Mouse (Mus musculus): Measurements from ENCODE around the gene Dlg5.

Gene Dlg5

GRCm38 (mm10) chr14:24189598-24189997, 56.1 kb downstream of the Dlg5 start:
- DNase-seq (ENCODE audit: low read depth) = no peak

GRCm38 (mm10) chr14:24185514-24185913, 60.2 kb downstream of the Dlg5 start:
- no peak for DNase-seq (ENCODE audit: low read depth)

GRCm38 (mm10) chr14:24182955-24183354, 62.8 kb downstream of the Dlg5 start:
- no peak for DNase-seq (ENCODE audit: low read depth)

GRCm38 (mm10) chr14:24181811-24182506, 63.8 kb downstream of the Dlg5 start:
- DNase-seq (ENCODE audit: low read depth) = peak; percentile 62

- DNase-seq (ENCODE audit: low read depth) = no peak
Observed at GRCm38 (mm10) chr14:24179466-24179991, 66.2 kb downstream of the Dlg5 start.

- DNase-seq (ENCODE audit: low read depth) = no peak
Observed at GRCm38 (mm10) chr14:24176609-24177008, 69.1 kb downstream of the Dlg5 start.

GRCm38 (mm10) chr14:24173326-24173725, 72.4 kb downstream of the Dlg5 start:
- DNase-seq (ENCODE audit: low read depth) = no peak

- DNase-seq (ENCODE audit: low read depth) = no peak
Observed at GRCm38 (mm10) chr14:24171639-24172311, 73.9 kb downstream of the Dlg5 start.

GRCm38 (mm10) chr14:24166046-24166445, 79.7 kb downstream of the Dlg5 start:
- no peak for DNase-seq (ENCODE audit: low read depth)

GRCm38 (mm10) chr14:24164721-24165367, 80.9 kb downstream of the Dlg5 start:
- no peak for DNase-seq (ENCODE audit: low read depth)

- no peak for DNase-seq (ENCODE audit: low read depth)
Observed at GRCm38 (mm10) chr14:24162856-24163255, 82.9 kb downstream of the Dlg5 start.

- DNase-seq (ENCODE audit: low read depth) = no peak
Observed at GRCm38 (mm10) chr14:24148892-24149291, 96.8 kb downstream of the Dlg5 start.

GRCm38 (mm10) chr14:24144821-24145220, 100.9 kb downstream of the Dlg5 start:
- DNase-seq (ENCODE audit: low read depth) = no peak

- DNase-seq (ENCODE audit: low read depth) = no peak
Observed at GRCm38 (mm10) chr14:24144421-24144820, 101.3 kb downstream of the Dlg5 start.

GRCm38 (mm10) chr14:24142926-24143430, 102.7 kb downstream of the Dlg5 start:
- DNase-seq (ENCODE audit: low read depth) = no peak

- no peak for DNase-seq (ENCODE audit: low read depth)
Observed at GRCm38 (mm10) chr14:24141727-24142126, 104.0 kb downstream of the Dlg5 start.

GRCm38 (mm10) chr14:24140297-24140812, 105.4 kb downstream of the Dlg5 start:
- no peak for DNase-seq (ENCODE audit: low read depth)

GRCm38 (mm10) chr14:24136908-24137307, 108.8 kb downstream of the Dlg5 start:
- no peak for DNase-seq (ENCODE audit: low read depth)

GRCm38 (mm10) chr14:24134623-24135290, 111.0 kb downstream of the Dlg5 start:
- DNase-seq (ENCODE audit: low read depth) = no peak

GRCm38 (mm10) chr14:24133801-24134200, 111.9 kb downstream of the Dlg5 start:
- DNase-seq (ENCODE audit: low read depth) = no peak

- no peak for DNase-seq (ENCODE audit: low read depth)
Observed at GRCm38 (mm10) chr14:24132092-24132491, 113.6 kb downstream of the Dlg5 start.

GRCm38 (mm10) chr14:24125069-24125468, 120.7 kb downstream of the Dlg5 start:
- DNase-seq (ENCODE audit: low read depth) = no peak
